Mouse (Mus musculus) ES-Bruce4 (cell line): ENCODE data around the gene Pogz.
A peak's percentile ranks its signal among the peaks of the same experiment; 100 is the strongest.

Experiments
- CTCF ChIP-seq: IDR thresholded peaks from one replicate; pipeline ENCODE4 v1.8.1; 2011; ENCODE audit warnings: low read depth, low read length
- POLR2A ChIP-seq: IDR thresholded peaks from one replicate; pipeline ENCODE4 v1.8.1; 2011; ENCODE audit warnings: low read length; ENCODE audit not compliant: insufficient read depth

DNA sequence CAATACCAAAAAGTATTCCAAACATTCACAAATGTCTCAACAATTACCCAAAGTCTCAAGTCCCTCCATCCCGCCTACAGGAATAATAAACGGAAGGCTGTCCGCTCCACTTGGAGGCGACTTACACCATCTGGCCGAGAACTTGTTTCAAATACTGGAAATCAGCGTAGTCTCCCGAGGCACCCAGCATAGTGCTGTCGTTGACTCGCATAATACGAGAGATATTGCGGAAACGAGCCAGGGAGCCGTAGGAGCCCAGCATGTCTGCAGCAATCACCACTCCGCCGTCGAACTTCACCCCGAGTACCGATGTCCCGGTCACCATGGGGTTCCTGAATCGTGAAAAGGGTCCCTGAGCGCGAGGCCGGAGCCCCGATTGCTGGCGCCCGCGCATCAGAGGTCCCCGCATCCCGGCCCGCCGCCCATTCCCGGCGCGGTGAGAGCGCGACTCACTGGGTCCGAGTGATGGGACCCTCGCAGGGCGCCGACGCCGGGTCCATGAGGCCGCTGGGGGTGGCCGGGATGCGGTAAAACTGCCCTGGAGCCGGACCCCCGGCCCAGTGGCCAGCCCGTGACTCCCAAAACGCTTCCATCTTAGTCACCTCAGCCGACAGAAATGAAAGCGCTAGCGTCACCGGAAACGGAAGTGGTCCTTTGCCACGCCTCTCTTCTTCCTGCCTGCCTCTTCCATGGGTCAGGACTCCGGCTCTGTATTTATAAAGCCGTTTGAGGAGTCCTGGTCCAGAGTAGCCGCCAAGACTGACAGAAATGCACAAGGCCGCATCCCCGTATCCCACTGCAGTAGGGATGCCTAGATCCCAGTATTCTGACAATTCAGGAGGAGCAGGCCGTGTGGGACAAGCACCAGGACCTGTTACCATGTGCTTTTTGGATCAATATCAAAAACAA lies 49.2 kb downstream of the Pogz start, which contains the start of gene Psmb4:
- TF ChIP-seq POLR2A (peak; percentile 68), CTCF (no peak)
